Mouse (Mus musculus) midbrain, embryonic 13.5 days (tissue): ENCODE measurements around the gene Csnk2b. TPM values are rescaled to one million over a fixed set of nuclear protein-coding genes. Genes with fewer than 3 reads are reported as not detected.

ENCODE experiments used
- ATAC-seq: fragments of 200-750 bp; cut with Nextera tagmentation; 2 replicates; pipeline ENCODE4 v1.8.0; 2017; ENCODE audit warnings: mild to moderate bottlenecking, moderate TSS enrichment, moderate library complexity
- H3K27ac ChIP-seq: fragments of 300-500 bp; sonication (generic); 2 replicates; pipeline ENCODE4 v1.5.1; 2015; ENCODE audit warnings: inconsistent platforms, mild to moderate bottlenecking, moderate library complexity
- H3K27me3 ChIP-seq: fragments of 300-500 bp; sonication (generic); 2 replicates; pipeline ENCODE4 v1.6.1; 2015; ENCODE audit warnings: mild to moderate bottlenecking, inconsistent platforms
- H3K36me3 ChIP-seq: fragments of 300-500 bp; sonication (generic); 2 replicates; pipeline ENCODE4 v1.6.1; 2015; ENCODE audit warnings: mild to moderate bottlenecking, inconsistent platforms
- H3K4me1 ChIP-seq: fragments of 300-500 bp; sonication (generic); replicated peaks from 2 replicates; pipeline ENCODE4 v1.6.1; 2015; ENCODE audit warnings: inconsistent platforms
- H3K4me2 ChIP-seq: fragments of 300-500 bp; sonication (generic); replicated peaks from 2 replicates; pipeline ENCODE4 v1.6.1; 2015; ENCODE audit warnings: moderate library complexity, mild to moderate bottlenecking, inconsistent platforms
- H3K4me3 ChIP-seq: fragments of 300-500 bp; sonication (generic); replicated peaks from 2 replicates; pipeline ENCODE4 v1.5.1; 2015; ENCODE audit warnings: mild to moderate bottlenecking, inconsistent platforms
- H3K9ac ChIP-seq: fragments of 300-500 bp; sonication (generic); replicated peaks from 2 replicates; pipeline ENCODE4 v1.6.1; 2015; ENCODE audit warnings: mild to moderate bottlenecking, inconsistent platforms
- H3K9me3 ChIP-seq: fragments of 300-500 bp; sonication (generic); 2 replicates; pipeline ENCODE4 v1.6.1; 2016; ENCODE audit warnings: mild to moderate bottlenecking, inconsistent platforms
- WGBS: fragments of 180-500 bp; shearing (Covaris S2); methylation state at CpG from one replicate; pipeline ENCODE4 v1.1.7; 2015; 5-methylcytosine and 5-hydroxymethylcytosine counted together
- polyA plus RNA-seq: library from polyadenylated mRNA; unstranded; fragments of >200 nt; fragmentation: Nextera tagmentation; extraction: Ambion mirVana; gene quantifications from 2 replicates; pipeline ENCODE4 v1.2.1, GENCODE M21; 2015

The Csnk2b gene
- polyA plus RNA-seq, 1 experiment from 2014 or later, result 293 TPM

GRCm38 (mm10) chr17:35080248-35080647 is 41.6 kb downstream of the Csnk2b start:
- no peaks in the 10 kb centered on the region for H3K27me3 ChIP-seq
- H3K36me3 ChIP-seq, result no peaks in the 10 kb centered on the region
- H3K4me2 ChIP-seq, result no peak overlapping the region
- no peak for ATAC-seq
- H3K4me3 ChIP-seq, result no peak overlapping the region
- H3K9me3 ChIP-seq, result no peaks in the 10 kb centered on the region
- 71% methylated on average over 6 of the region's 6 CpGs for WGBS
- peaks cover 20% of the 10 kb centered on the region for H3K4me1 ChIP-seq
- no peak overlapping the region for H3K27ac ChIP-seq
- H3K9ac ChIP-seq, result 0 out of 2 replicates have a peak overlapping the region, but pooled peaks have one; percentile 14

DNA sequence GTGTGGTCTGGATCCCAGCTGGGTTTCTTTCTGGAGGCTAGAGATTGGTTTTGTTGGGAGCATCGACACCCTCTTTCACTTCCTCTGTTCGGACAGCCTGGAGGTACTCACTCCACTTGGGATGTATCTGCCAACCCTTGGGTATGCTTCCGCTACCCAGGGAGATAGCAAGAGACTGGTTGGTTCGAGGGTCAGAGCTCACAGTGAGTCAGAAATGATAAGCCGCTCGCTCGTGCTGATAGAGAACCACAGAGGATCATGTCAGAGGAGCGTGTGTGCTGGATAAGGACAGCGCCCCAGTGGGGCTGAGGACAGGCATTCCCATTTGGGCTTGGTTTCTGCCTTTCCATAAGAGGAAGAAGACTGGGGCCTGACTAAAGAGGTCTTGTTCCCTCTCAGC is 42.1 kb downstream of the Csnk2b start:
- ATAC-seq, result no peak
- Histone ChIP-seq H3K27ac (no peak overlapping the region), H3K4me2 (no peak overlapping the region), H3K36me3 (no peaks in the 10 kb centered on the region), H3K27me3 (no peaks in the 10 kb centered on the region), H3K9me3 (no peaks in the 10 kb centered on the region), H3K9ac (0 out of 2 replicates have a peak overlapping the region, but pooled peaks have one; percentile 14), H3K4me3 (no peak overlapping the region), H3K4me1 (peaks cover 20% of the 10 kb centered on the region)
- WGBS, result 69% methylated on average over 9 of the region's 9 CpGs

- H3K4me2 ChIP-seq, result peak within 1 kb of the TSS; percentile 46
- peak within 1 kb of the TSS; percentile 21 for H3K4me3 ChIP-seq
- peaks cover 20% of the 10 kb centered on the region for H3K4me1 ChIP-seq
- peak within 1 kb of the TSS; percentile 37; the same call in 1 of the 2 replicates for H3K9ac ChIP-seq
- H3K9me3 ChIP-seq, result no peaks in the 10 kb centered on the region
- peak; percentile 48; the same call in 1 of the 2 replicates for ATAC-seq
- H3K36me3 ChIP-seq, result no peaks in the 10 kb centered on the region
- no peaks in the 10 kb centered on the region for H3K27me3 ChIP-seq
- no peak within 1 kb of the TSS for H3K27ac ChIP-seq
- 11% methylated on average over 13 of the region's 14 CpGs for WGBS
Observed at GRCm38 (mm10) chr17:35077786-35078233, 44.0 kb downstream of the Csnk2b start, which contains the start of gene Ly6g6d. TSS of gene Ly6g6d (minus strand) at chr17:35078065.

- H3K36me3 ChIP-seq, result no peaks in the 10 kb centered on the region
- ATAC-seq, result 0 out of 2 replicates have a peak, but pooled peaks have one; percentile 24
- H3K27me3 ChIP-seq, result no peaks in the 10 kb centered on the region
- H3K9me3 ChIP-seq, result no peaks in the 10 kb centered on the region
- 35% methylated on average over 2 of the region's 2 CpGs for WGBS
- peak overlapping the region; percentile 46 for H3K4me2 ChIP-seq
- peaks cover 20% of the 10 kb centered on the region for H3K4me1 ChIP-seq
- no peak overlapping the region for H3K27ac ChIP-seq
- peak overlapping the region; percentile 37; the same call in 1 of the 2 replicates for H3K9ac ChIP-seq
- H3K4me3 ChIP-seq, result peak overlapping the region; percentile 21; the same call in 1 of the 2 replicates
Observed at GRCm38 (mm10) chr17:35077285-35077684, 44.6 kb downstream of the Csnk2b start.

DNA sequence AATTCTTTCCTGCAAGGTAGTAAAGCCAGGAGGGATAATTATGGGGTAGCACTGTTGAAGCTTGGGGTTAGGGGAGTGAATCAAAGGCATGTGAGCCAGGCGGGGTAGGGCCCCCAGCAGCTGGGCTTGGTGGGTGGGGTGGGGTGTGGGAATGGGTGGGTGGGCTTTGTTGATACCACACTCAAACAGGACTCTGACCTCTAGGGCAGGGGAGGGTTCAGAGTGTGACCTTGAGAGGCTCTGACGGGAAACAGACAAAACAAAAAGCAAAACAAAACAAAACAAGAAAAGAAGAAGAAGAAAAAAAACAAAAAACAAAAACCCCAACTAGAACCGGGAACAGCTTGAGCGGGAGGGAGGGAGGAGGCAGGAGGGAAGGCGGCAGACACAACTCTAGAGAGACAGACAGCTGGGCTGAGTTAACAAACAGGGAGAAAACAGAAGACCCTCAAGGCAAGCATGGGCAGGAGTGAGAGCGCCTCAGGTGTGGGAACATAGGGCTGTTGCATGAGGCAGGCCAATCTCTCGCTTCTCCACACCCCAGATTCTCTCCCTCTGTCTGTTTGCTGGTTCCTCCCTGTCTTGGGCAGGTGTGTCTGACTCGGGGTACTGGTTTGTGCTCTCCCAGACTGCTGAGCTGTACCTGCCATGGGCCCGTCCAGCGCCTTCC is 45.2 kb downstream of the Csnk2b start, which contains the start of gene Ly6g6e:
TSS of gene Ly6g6e (plus strand) at position 396 of the 670 bp plus-strand sequence.
- H3K27ac ChIP-seq, result no peak within 1 kb of the TSS
- H3K4me3 ChIP-seq, result peak within 1 kb of the TSS; percentile 21
- peak within 1 kb of the TSS; percentile 37; the same call in 1 of the 2 replicates for H3K9ac ChIP-seq
- H3K27me3 ChIP-seq, result no peaks in the 10 kb centered on the region
- 42% methylated on average over 10 of the region's 10 CpGs for WGBS
- no peaks in the 10 kb centered on the region for H3K9me3 ChIP-seq
- H3K4me2 ChIP-seq, result peak within 1 kb of the TSS; percentile 46
- 0 out of 2 replicates have a peak, but pooled peaks have one; percentile 45 for ATAC-seq
- no peaks in the 10 kb centered on the region for H3K36me3 ChIP-seq
- peaks cover 20% of the 10 kb centered on the region for H3K4me1 ChIP-seq

DNA sequence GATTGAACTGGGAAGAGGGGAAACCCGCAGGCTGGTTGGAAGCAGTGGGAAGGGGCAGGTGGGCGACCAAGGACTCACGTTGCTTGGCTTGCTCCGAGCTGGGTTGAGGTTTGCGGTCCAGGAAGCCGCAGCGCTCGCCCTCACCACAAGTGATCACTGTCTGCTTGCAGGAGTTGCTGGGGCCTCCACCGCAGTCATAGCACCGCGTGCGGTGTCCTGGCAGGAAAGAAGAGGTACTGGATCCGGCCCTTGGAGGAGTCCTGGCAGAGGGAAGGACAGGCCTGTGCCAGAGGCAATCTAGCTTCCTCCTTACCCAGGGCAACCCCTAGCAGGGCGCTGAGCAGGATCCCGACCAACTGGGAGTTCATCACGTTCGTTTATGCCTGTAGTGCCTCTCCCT is 47.8 kb downstream of the Csnk2b start:
- Histone ChIP-seq H3K4me2 (no peak overlapping the region), H3K4me3 (no peak overlapping the region), H3K27ac (no peak overlapping the region), H3K4me1 (peaks cover 20% of the 10 kb centered on the region), H3K9ac (no peak overlapping the region), H3K36me3 (no peaks in the 10 kb centered on the region), H3K27me3 (0 out of 2 replicates have a peak, but pooled peaks cover 3% of the 10 kb centered on the region), H3K9me3 (no peaks in the 10 kb centered on the region)
- WGBS, result 56% methylated on average over 17 of the region's 17 CpGs
- no peak for ATAC-seq

DNA sequence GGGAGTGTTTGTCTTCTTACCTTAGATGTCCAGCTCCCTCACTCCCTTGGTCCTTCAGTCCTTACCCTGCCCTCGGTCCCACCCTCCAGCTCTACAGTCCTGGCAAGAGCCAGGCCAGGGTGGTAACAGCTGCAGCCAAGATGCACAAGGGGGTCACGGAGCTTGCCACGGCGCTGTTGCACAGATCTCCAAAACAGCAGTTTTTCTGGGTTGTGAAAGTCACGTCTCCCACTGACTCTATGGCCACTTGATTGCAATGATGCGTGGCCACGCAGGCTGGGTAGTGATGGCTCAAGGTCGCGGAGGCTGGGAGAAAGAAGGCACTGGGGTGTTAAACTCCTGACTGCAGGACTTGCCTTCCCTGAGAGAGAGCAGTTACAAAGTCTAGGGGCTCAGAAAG is 50.4 kb downstream of the Csnk2b start:
- Histone ChIP-seq H3K9me3 (no peaks in the 10 kb centered on the region), H3K36me3 (no peaks in the 10 kb centered on the region), H3K27ac (no peak overlapping the region), H3K4me1 (peaks cover 2% of the 10 kb centered on the region; the same call in 1 of the 2 replicates), H3K27me3 (peaks cover 12% of the 10 kb centered on the region), H3K4me2 (no peak overlapping the region), H3K9ac (no peak overlapping the region), H3K4me3 (no peak overlapping the region)
- no peak for ATAC-seq
- WGBS, result 88% methylated on average over 9 of the region's 9 CpGs

DNA sequence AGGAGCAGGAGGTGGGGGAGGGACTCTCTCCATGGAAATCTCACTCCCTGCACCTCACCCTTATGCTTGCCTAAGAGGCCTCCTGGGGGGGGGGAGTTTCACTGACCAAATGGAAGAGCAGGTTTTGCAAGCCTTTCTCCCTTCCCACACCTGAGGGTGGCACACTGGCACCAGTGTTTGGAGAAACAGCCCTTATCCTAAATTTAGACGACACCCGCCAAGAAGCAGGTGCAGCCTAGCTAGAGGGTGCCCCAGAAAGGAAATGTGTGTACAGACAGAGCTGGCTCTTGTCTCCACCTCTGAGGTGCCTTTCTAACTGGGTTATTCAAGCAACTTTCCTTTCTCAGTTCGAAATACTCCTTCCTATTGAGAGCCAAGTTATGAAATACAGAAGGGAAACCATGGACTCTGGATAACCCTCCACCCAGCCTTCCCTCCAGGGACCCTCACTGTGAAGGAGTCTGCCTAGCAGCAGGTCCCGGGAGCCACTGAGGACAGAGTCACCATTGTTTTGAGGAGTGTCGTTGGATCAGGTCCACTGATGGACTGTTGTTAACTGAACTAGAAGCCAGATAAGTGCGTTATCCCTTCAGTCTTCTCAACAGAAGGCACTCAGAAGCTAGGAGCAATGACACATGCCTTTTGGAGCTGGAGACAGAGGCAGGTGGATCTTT is 51.2 kb downstream of the Csnk2b start:
- H3K4me2 ChIP-seq, result no peak overlapping the region
- H3K27me3 ChIP-seq, result peaks cover 20% of the 10 kb centered on the region
- 64% methylated on average over 6 of the region's 6 CpGs for WGBS
- H3K4me1 ChIP-seq, result peaks cover 4% of the 10 kb centered on the region
- H3K27ac ChIP-seq, result no peak overlapping the region
- H3K9me3 ChIP-seq, result no peaks in the 10 kb centered on the region
- H3K9ac ChIP-seq, result no peak overlapping the region
- no peaks in the 10 kb centered on the region for H3K36me3 ChIP-seq
- H3K4me3 ChIP-seq, result no peak overlapping the region
- ATAC-seq, result no peak

DNA sequence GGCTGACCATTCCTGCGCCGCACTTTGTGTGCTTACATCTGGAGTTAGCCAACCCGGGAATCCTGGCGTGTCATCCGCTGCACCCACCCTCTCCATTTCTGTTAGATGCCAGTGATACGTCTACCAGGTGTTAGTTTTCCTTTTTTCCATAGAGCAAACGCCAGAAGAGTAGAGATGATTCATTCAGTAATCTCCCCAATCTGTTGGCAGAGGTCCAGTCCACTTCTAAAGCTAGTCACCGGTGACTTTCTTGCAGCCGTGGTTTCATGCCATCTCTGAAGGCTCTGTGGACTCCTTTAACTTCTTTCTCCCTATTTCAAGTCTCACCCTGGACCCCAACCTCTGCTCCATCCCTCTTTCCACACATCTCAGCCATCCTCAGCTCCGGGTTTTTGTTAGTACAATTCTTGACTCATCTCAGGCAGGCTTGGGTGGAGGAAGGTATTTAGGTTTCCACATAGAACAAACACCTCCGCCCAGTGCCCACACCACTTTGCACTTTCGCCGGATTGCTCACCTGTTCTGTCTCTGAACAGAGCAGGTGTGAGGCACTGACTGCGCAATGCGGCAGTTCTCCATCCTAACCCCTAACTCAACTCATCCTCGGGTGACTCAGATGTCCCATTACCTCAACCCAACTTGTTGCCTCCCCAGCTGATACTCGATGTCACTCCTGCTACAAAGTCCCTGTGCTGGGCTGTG is 53.5 kb downstream of the Csnk2b start:
- H3K27me3 ChIP-seq, result peaks cover 39% of the 10 kb centered on the region

More for the DNA sequence above, 53.5 kb downstream of the Csnk2b start:
- Histone ChIP-seq H3K36me3 (peaks cover 4% of the 10 kb centered on the region; the same call in 1 of the 2 replicates), H3K4me3 (no peak overlapping the region), H3K9ac (no peak overlapping the region), H3K4me1 (peaks cover 20% of the 10 kb centered on the region), H3K4me2 (no peak overlapping the region), H3K27ac (no peak overlapping the region), H3K9me3 (no peaks in the 10 kb centered on the region)
- 88% methylated on average over 17 of the region's 17 CpGs for WGBS
- ATAC-seq, result no peak
